Mouse (Mus musculus): Measurements from ENCODE around the gene Zdhhc9.

Zdhhc9 gene

GRCm38 (mm10) chrX:48126903-48127476 is 81.7 kb downstream of the Zdhhc9 start:
- no peak for DNase-seq (ENCODE audit: low spot score)

- peak; percentile 75 for DNase-seq (ENCODE audit: low spot score)
These were observed 84.3 kb downstream of the Zdhhc9 start for GRCm38 (mm10) chrX:48124132-48125071.
